Mouse (Mus musculus) retina, postnatal 7 days (tissue): ENCODE data around the gene Arl2bp.

ENCODE experiments used
- DNase-seq: peaks from one replicate; pipeline ENCODE4 v3.0.0-alpha.2; 2012; ENCODE audit warnings: low read depth, low spot score

Arl2bp gene

GRCm38 (mm10) chr8:94666456-94667308, at the start of gene Arl2bp:
Arl2bp (plus strand) TSS chr8:94666600.
- peak; percentile 83 for DNase-seq

GRCm38 (mm10) chr8:94624885-94625284, 41.5 kb upstream of the Arl2bp start:
- DNase-seq: no peak

DNA sequence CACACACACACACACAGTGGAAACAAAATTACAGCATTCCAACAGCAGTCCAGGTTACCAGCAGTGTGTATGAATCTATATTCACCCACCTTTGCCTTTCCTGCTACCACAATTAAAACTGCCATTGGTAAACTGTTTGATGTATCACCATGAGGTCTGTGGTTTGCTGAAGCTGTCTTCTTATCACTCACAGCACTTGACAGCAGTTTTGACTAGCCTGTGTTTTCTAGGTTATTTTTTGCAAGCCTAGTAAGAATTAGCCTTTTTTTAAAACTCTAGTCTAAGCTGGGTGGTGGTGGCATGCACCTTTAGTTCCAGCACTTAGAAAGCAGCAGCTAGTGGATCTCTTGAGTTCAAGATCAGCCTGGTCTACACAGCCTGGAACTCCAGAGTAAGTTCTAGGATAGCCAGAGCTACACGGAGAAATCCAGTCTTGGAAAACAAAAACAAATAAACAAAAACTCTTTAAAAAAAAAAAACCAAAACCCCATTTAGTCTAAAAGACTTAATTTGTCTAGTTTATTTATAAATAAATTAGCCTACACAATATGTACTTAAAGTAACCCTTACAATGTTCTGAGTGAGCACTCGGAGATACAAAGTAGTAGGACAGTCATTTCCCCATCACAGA, 32.7 kb upstream of the Arl2bp start:
- DNase-seq: no peak

- DNase-seq: no peak
Observed at GRCm38 (mm10) chr8:94634211-94634610, 32.2 kb upstream of the Arl2bp start.

DNA sequence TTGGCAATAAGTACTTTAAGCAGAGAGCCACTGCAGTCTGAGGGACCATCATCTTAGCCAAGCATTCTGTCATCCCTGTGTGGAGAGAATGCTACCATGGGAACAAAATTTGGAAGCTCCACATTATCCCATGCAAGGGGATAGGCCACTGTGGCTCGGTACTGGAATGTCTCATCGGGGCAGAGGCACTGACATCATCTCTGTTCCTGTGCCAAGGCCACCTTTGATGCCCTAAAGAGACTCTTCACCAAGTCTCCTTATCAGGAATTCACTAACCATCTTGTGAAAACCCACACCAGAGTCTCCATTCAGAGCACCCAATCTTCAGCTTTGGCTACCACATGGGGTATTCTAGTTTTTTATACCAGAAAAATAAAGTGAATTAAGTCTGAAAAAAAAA, 25.2 kb upstream of the Arl2bp start:
- DNase-seq: no peak

GRCm38 (mm10) chr8:94641938-94642337, 24.5 kb upstream of the Arl2bp start:
- DNase-seq: no peak

- DNase-seq: no peak
Observed at GRCm38 (mm10) chr8:94645202-94645601, 21.2 kb upstream of the Arl2bp start.

DNA sequence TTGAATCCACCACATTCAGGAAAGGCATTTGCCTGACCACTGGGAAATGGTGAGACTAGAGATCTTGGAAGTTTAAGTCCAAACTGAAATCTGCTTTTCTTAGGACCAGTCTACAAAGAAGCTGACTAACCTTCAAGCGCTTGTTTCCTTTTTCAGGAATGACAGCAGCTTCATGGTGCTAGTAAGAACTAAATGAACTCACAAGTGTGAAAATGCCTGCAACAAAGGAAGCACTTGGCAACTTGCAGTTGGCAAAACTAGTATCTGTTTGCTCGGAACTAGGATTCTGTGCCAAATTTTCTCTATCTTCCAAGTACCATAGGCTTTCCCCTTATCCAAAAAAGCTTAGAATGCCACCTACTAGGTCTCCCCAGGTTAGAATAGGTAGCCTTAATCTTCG, 20.2 kb upstream of the Arl2bp start:
- no peak for DNase-seq

DNA sequence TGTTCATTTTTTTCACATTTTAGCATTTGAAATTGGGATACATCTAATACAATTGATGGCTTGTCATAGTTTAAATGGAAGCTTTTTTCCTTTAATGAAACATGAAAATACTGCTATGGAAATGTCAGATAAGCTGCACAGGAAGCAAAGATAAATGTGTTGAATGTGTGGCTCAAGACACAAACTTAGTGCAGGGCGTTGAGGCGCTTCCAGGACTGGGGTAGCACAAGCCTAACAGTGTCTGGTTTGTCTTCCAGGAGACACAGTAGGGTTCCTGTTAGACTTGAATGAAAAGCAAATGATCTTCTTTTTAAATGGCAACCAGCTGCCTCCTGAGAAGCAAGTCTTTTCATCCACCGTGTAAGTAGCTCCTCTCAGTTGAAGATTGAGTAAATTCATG, 16.9 kb upstream of the Arl2bp start:
- DNase-seq: no peak

DNA sequence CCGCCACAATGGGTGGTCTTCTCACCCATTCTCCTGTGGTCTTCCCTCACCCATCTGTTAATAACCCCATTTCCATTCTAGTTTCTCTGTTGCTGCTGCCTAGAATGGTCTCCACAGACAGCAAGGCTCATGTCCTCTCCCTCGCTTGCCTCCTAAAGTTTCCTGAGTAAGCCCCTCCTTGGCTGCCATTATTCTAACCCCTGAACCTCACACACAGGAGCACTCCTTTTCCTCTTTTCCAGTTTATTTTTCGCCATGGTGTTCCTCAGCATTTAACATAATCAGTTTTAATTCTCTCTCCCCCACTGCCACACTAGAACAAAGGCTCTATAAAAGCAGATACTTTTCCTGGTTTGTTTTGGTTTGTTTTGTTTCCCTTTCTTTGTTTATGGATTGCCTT, 13.4 kb upstream of the Arl2bp start:
- DNase-seq: no peak

DNA sequence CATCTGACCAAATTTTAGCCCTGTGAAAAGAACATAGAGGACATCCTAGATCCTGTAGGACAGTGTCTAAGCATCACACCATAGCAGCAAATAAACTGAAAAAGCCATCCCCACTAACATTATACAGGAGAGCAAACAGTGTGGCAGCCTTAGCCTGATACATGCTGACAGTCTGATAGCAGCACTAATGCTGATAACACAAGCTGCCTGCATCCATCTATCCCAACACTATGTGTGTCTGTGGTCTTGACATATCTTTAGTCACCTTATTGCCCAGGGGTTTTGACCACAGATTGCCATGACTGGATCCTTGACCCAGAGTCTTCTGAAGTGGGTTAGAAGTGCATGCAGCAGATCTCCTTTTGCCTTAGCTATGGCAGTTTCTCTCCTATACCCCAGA, 11.4 kb upstream of the Arl2bp start:
- DNase-seq: no peak

DNA sequence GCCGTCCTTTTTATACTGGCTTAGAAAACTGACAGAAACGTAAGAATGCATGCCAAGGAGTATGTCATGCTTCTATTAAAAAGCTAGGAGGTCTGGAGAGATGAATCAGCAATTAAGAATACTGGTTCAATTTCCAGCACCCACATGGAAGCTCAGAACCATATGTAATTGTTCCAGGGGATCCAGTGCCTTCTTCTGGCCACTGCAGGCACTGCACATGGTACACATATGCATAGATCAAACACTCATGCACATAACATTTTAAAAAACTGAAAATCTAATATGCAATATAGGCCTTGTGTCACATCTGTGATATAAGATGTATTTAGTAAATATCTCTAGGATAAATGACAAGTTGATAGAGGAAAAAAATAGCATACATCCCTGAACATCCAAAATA, 8.4 kb upstream of the Arl2bp start:
- no peak for DNase-seq

DNA sequence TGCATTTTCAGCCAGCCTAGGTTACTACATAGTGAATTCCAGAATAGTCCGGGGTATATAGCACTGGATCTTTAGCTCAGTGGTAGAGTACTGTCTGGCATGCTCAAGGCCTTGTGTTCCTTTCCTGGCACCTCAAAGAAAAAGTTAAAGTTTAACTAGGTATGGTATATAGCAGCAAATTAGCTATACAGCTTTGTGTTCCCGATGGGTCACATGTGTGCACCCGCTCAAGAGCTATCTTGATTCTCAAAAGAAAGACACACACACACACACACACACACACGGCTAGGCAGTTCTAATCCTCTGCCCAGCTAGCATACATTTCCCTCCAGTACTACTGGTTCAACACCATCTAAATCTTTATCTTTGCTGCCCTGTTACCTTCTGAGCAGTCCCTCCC, 6.0 kb upstream of the Arl2bp start:
- DNase-seq: no peak

GRCm38 (mm10) chr8:94664722-94665121, 1.7 kb upstream of the Arl2bp start:
- no peak for DNase-seq

DNA sequence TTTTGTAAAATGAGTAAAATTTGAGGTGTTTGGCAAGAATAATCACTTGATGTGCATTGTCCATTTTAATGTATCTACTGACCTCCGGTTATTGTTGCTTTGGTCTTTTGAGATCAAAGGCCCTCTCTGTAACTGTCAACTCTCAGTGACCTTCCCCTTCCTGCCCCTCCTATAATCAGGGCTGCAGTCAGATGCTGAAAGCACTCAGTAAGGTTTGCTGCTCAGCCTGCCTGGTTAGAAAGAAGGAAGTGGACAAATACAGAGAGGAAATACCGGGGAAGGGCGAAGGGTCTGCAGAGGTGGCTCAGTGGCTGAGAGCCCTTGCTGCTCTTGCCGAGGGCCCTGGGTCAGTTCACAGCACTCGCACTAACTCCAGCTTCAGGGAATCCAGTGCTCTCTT, 8.0 kb downstream of the Arl2bp start:
- DNase-seq: no peak

- DNase-seq: no peak
Observed at GRCm38 (mm10) chr8:94675923-94676322, 9.5 kb downstream of the Arl2bp start.

DNA sequence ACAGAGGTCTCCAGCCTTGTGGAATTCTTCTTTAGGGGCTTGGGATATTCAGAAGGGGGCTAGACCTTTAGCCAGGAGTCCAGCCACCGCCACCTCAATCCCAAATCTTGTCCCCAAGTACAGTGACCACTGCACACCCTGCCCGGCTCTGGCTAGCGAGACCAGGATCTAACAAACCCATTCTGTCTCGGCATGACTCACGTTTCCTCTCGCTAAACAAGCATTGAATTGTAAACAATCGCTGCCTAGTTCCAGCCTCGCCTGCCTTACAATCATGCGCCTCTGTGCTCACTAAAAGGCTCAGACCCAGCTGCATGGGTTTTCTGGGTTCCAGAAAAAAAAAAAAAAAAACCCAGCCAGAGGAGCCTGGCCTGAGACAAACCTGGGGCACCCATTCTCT, 12.2 kb downstream of the Arl2bp start:
- no peak for DNase-seq

GRCm38 (mm10) chr8:94680414-94680813, 14.0 kb downstream of the Arl2bp start:
- no peak for DNase-seq

DNA sequence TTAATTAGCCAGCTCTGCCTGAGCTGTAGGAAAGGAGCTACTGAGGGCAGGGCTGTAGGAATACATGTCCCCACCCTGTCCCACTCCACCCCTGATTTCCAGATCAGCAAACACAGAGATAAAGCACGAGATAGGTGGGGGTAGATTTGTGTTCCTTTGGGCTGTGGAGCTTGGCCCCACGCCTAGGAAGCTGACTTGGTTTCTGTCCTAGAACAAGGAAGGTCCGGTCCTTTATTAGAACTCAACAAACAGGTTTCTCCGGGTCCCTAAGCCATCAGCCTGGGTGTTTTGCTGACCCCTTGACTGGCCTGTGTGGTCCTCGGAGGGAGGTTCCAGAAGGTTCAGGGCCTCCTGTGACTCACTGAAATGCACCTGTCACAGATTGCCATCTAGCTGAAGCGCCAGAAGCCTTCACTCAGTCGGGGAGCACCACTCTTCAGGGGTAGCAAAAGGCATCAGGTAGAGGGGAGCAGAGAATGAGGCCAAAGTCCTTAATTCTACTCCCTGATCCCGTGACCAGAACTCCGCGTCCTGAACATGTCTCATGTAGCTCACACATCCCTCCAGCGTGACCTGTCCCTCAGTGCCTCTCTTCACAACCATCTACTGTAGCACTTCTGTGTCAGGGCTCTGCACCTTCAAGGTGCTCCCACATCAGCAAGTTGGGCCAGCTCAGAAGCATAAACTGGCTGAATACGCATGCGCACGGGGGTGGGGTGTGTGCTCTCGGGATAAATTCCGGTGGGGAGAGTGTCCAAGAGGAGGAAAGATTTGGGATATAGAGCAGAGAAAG, 16.5 kb downstream of the Arl2bp start:
- no peak for DNase-seq

- DNase-seq: no peak
Observed at GRCm38 (mm10) chr8:94684287-94684686, 17.9 kb downstream of the Arl2bp start.

GRCm38 (mm10) chr8:94685953-94686352, 19.6 kb downstream of the Arl2bp start:
- DNase-seq: no peak

- no peak for DNase-seq
Observed at GRCm38 (mm10) chr8:94694701-94695100, 28.3 kb downstream of the Arl2bp start.
